Mouse (Mus musculus): Measurements from ENCODE around the gene Tgif2lx1. TPM values are rescaled to one million over a fixed set of nuclear protein-coding genes. Genes with fewer than 3 reads are reported as not detected.

The Tgif2lx1 gene
- not detected in 2 replicates for polyA plus RNA-seq (2012; rRNA removed)

DNA sequence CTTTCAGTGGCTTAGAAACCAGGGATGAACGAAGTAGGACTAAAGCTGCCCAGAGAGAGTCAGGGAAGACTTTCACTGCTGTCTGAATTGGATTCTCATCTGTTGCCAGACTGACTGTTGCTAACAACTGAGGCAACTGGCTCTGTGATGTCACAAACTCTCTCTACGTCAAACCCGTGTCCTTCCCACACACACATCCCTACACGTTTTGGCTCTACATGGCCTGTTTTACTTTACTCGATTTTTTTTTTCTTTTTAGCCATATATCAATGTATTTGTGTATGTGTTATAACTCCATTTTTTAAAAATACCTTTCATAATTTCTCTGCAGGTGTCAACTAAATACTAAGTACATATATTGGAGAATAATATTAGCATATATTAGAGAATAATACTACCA, at the start of gene Tgif2lx1:
Gene Tgif2lx1, minus strand, starts transcription at position 101 of the 400 bp plus-strand sequence.

Other genes starting within 250 kb of the Tgif2lx1 start
- not detected in 2 replicates for gene Tgif2lx2, start 53.5 kb downstream of the Tgif2lx1 start, polyA plus RNA-seq (2012; rRNA removed)